Mouse (Mus musculus) forelimb bud, embryonic 11.5 days (tissue): ENCODE measurements around the gene Gm42715.
"Not testable (repeated sequence)": the region's sequence is repeated elsewhere in the genome, so short reads cannot be mapped to it uniquely, and the experiment has no call there.

ENCODE experiments used
- DNase-seq: peaks from one replicate; pipeline ENCODE4 v3.0.0-alpha.2; 2012; ENCODE audit warnings: low read depth, low spot score

Gm42715 gene

GRCm38 (mm10) chr7:127519284-127519683, at the start of gene Gm42715:
Gene Gm42715 (plus strand): TSS chr7:127519584.
- no peak for DNase-seq

- no peak for DNase-seq
Observed at GRCm38 (mm10) chr7:127470011-127470715, 49.2 kb upstream of the Gm42715 start.

GRCm38 (mm10) chr7:127470743-127471645, 48.4 kb upstream of the Gm42715 start:
- peak; percentile 96 for DNase-seq

GRCm38 (mm10) chr7:127471646-127472010, 47.8 kb upstream of the Gm42715 start:
- no peak for DNase-seq

- no peak for DNase-seq
Observed at GRCm38 (mm10) chr7:127472060-127472459, 47.3 kb upstream of the Gm42715 start.

- no peak for DNase-seq
Observed at GRCm38 (mm10) chr7:127473705-127474104, 45.7 kb upstream of the Gm42715 start.

GRCm38 (mm10) chr7:127474378-127475070, 44.9 kb upstream of the Gm42715 start:
- no peak for DNase-seq

- DNase-seq: no peak
Observed at GRCm38 (mm10) chr7:127475186-127475740, 44.1 kb upstream of the Gm42715 start.

- DNase-seq: no peak
Observed at GRCm38 (mm10) chr7:127476336-127476735, 43.0 kb upstream of the Gm42715 start.

GRCm38 (mm10) chr7:127476855-127477254, 42.5 kb upstream of the Gm42715 start:
- DNase-seq: no peak

- peak; percentile 100 for DNase-seq
Observed at GRCm38 (mm10) chr7:127477687-127478634, 41.4 kb upstream of the Gm42715 start.

GRCm38 (mm10) chr7:127478635-127479317, 40.6 kb upstream of the Gm42715 start, which contains the start of gene Fbrs:
Gene Fbrs (plus strand): TSS chr7:127479199.
- peak; percentile 96 for DNase-seq

GRCm38 (mm10) chr7:127479318-127480225, 39.8 kb upstream of the Gm42715 start:
- DNase-seq: no peak

- no peak for DNase-seq
Observed at GRCm38 (mm10) chr7:127480321-127480720, 39.1 kb upstream of the Gm42715 start.

- no peak for DNase-seq
Observed at GRCm38 (mm10) chr7:127485416-127485815, 34.0 kb upstream of the Gm42715 start.

GRCm38 (mm10) chr7:127488364-127488763, 31.0 kb upstream of the Gm42715 start:
- DNase-seq: not testable (repeated sequence)

GRCm38 (mm10) chr7:127489982-127490381, 29.4 kb upstream of the Gm42715 start:
- no peak for DNase-seq

GRCm38 (mm10) chr7:127491846-127492245, 27.5 kb upstream of the Gm42715 start:
- DNase-seq: no peak

- DNase-seq: no peak
Observed at GRCm38 (mm10) chr7:127494648-127495047, 24.7 kb upstream of the Gm42715 start.
